Mouse (Mus musculus) megakaryocyte, embryonic 14.5 days (primary cell): ENCODE measurements around the gene Hmgn3.

Experiments
- FLI1 ChIP-seq: IDR thresholded peaks from 2 replicates; pipeline ENCODE4 v1.6.1; 2012; ENCODE audit warnings: low read length, inconsistent platforms, mixed read lengths
- GATA1 ChIP-seq: IDR thresholded peaks from 3 replicates; pipeline ENCODE4 v1.6.1; 2012; ENCODE audit warnings: mixed read lengths, low read length, inconsistent platforms, borderline replicate concordance

GRCm38 (mm10) chr9:83111789-83112188 lies 34.7 kb downstream of the Hmgn3 start:
- TF ChIP-seq FLI1 (no peak), GATA1 (no peak)
